ENCODE assay signal across 14 mouse cellular contexts in genomic region chr8:10072347-10072746, GRCm38 (mm10).
"Had no signal": no experiment of that assay in that cellular context is flagged by ENCODE, and none has a peak within 500 bp of the region (broad histone marks: within the 10 kb centered on the region; RNA-seq: fewer than 3 reads in every experiment).

No protein-coding gene starts in this region.

- H3K27me3 ChIP-seq: midbrain, embryonic 12.5 days; neural tube, embryonic 12.5 days; stomach, embryonic 15.5 days had no signal

- H3K4me1 ChIP-seq: midbrain, embryonic 12.5 days; neural tube, embryonic 12.5 days; stomach, embryonic 15.5 days had no signal

- H3K36me3 ChIP-seq: midbrain, embryonic 10.5 days; midbrain, embryonic 12.5 days; neural tube, embryonic 12.5 days; stomach, embryonic 15.5 days had no signal

- H3K4me3 ChIP-seq: midbrain, embryonic 10.5 days; midbrain, embryonic 12.5 days; neural tube, embryonic 12.5 days; stomach, embryonic 15.5 days had no signal

- H3K9ac ChIP-seq: lung, embryonic 14.5 days; midbrain, embryonic 12.5 days; neural tube, embryonic 12.5 days; stomach, embryonic 15.5 days had no signal

- DNase-seq: lung, adult 18-20 months; lung, embryonic 14.5 days; lung, postnatal 10 days; lung, postnatal 4 days; midbrain, embryonic 14.5 days; right cerebral cortex, postnatal 14 days; thymus, adult 2 months; thymus, postnatal 25 days; thymus, postnatal 4 days had no signal

- H3K27ac ChIP-seq: midbrain, embryonic 10.5 days; midbrain, embryonic 12.5 days; neural tube, embryonic 12.5 days; stomach, embryonic 15.5 days; stomach, postnatal 0 days had no signal

- H3K4me2 ChIP-seq: lung, embryonic 14.5 days; midbrain, embryonic 12.5 days; neural tube, embryonic 12.5 days; stomach, embryonic 15.5 days had no signal
